Mouse (Mus musculus) urinary bladder, postnatal 25 days (tissue): ENCODE measurements around the gene Tfr2.

ENCODE experiments used
- DNase-seq: peaks from one replicate; pipeline ENCODE4 v3.0.0; 2022; ENCODE audit warnings: low spot score

Gene Tfr2

GRCm38 (mm10) chr5:137569665-137570064, at the start of gene Tfr2:
Tfr2 (plus strand) TSS chr5:137569840.
- peak; percentile 33 for DNase-seq

GRCm38 (mm10) chr5:137521861-137522260, 47.8 kb upstream of the Tfr2 start:
- DNase-seq = no peak

GRCm38 (mm10) chr5:137522711-137523110, 46.9 kb upstream of the Tfr2 start:
- no peak for DNase-seq

- DNase-seq = no peak
Measured at GRCm38 (mm10) chr5:137523396-137524250, 46.0 kb upstream of the Tfr2 start.

GRCm38 (mm10) chr5:137524251-137524515, 45.5 kb upstream of the Tfr2 start:
- DNase-seq = no peak

- no peak for DNase-seq
Measured at GRCm38 (mm10) chr5:137524671-137525070, 45.0 kb upstream of the Tfr2 start.

GRCm38 (mm10) chr5:137525511-137525910, 44.1 kb upstream of the Tfr2 start:
- DNase-seq = no peak

GRCm38 (mm10) chr5:137526192-137526936, 43.3 kb upstream of the Tfr2 start:
- DNase-seq = no peak

- DNase-seq = no peak
Measured at GRCm38 (mm10) chr5:137527413-137527812, 42.2 kb upstream of the Tfr2 start.

GRCm38 (mm10) chr5:137528247-137528968, 41.2 kb upstream of the Tfr2 start:
- DNase-seq = no peak

- no peak for DNase-seq
Measured at GRCm38 (mm10) chr5:137529221-137529995, 40.2 kb upstream of the Tfr2 start.

- DNase-seq = no peak
Measured at GRCm38 (mm10) chr5:137530075-137530474, 39.6 kb upstream of the Tfr2 start.

GRCm38 (mm10) chr5:137530588-137531413, 38.8 kb upstream of the Tfr2 start:
- peak; percentile 47 for DNase-seq

GRCm38 (mm10) chr5:137531414-137532130, 38.1 kb upstream of the Tfr2 start:
- DNase-seq = peak; percentile 55

- DNase-seq = no peak
Measured at GRCm38 (mm10) chr5:137532131-137532807, 37.4 kb upstream of the Tfr2 start.

- no peak for DNase-seq
Measured at GRCm38 (mm10) chr5:137532808-137533116, 36.9 kb upstream of the Tfr2 start.

GRCm38 (mm10) chr5:137533117-137533827, 36.4 kb upstream of the Tfr2 start, which contains the start of the genes Epo and Gnb2:
Epo (minus strand) TSS chr5:137533242.
Gnb2 (minus strand) TSS chr5:137533510.
- peak; percentile 96 for DNase-seq

- DNase-seq = no peak
Measured at GRCm38 (mm10) chr5:137534762-137535161, 34.9 kb upstream of the Tfr2 start.

GRCm38 (mm10) chr5:137535318-137535717, 34.3 kb upstream of the Tfr2 start:
- no peak for DNase-seq
